Mouse (Mus musculus) ES-E14 (cell line): ENCODE results near the gene Trpm3.

Experiments used
- CHD2 ChIP-seq: IDR thresholded peaks from 2 replicates; pipeline ENCODE4 v1.6.1; 2014; ENCODE audit warnings: mild to moderate bottlenecking, low read depth, low read length, inconsistent platforms
- MAFK ChIP-seq: IDR thresholded peaks from 2 replicates; pipeline ENCODE4 v1.6.1; 2014; ENCODE audit warnings: mild to moderate bottlenecking, low read depth, low read length, inconsistent platforms; ENCODE audit not compliant: insufficient read depth
- ZC3H11A ChIP-seq: IDR thresholded peaks from 2 replicates; pipeline ENCODE4 v1.6.1; 2012; ENCODE audit warnings: low read depth, mild to moderate bottlenecking, inconsistent platforms, low read length, borderline replicate concordance
- ZNF384 ChIP-seq: IDR thresholded peaks from 2 replicates; pipeline ENCODE4 v1.6.1; 2012; ENCODE audit warnings: low read depth, low read length, inconsistent platforms

- TF ChIP-seq CHD2 (no peak), ZNF384 (no peak), MAFK (no peak), ZC3H11A (no peak)
These were observed 615.7 kb downstream of the Trpm3 start for GRCm38 (mm10) chr19:22754498-22754897.
